Mouse (Mus musculus) intestine, postnatal 0 days (tissue): Measurements from ENCODE around the gene Irx6. TPM values are rescaled to one million over a fixed set of nuclear protein-coding genes. Genes with fewer than 3 reads are reported as not detected.
A peak's percentile ranks its signal among the peaks of the same experiment; 100 is the strongest.

ENCODE experiments used
- ATAC-seq: fragments of 200-750 bp; cut with Nextera tagmentation; 2 replicates; pipeline ENCODE4 v1.8.0; 2017; ENCODE audit warnings: mild to moderate bottlenecking, moderate TSS enrichment, moderate library complexity
- H3K27ac ChIP-seq: fragments of 300-500 bp; sonication (generic); 2 replicates; pipeline ENCODE4 v1.5.1; 2014; ENCODE audit warnings: mild to moderate bottlenecking, low read depth, low read length, moderate library complexity
- H3K27me3 ChIP-seq: fragments of 300-500 bp; sonication (generic); replicated peaks from 2 replicates; pipeline ENCODE4 v1.6.1; 2014; ENCODE audit warnings: low read length, mixed read lengths; ENCODE audit not compliant: control insufficient read depth, insufficient read depth
- H3K36me3 ChIP-seq: fragments of 300-500 bp; sonication (generic); 2 replicates; pipeline ENCODE4 v1.6.1; 2014; ENCODE audit warnings: mild to moderate bottlenecking, moderate library complexity; ENCODE audit not compliant: control insufficient read depth, insufficient read depth
- H3K4me1 ChIP-seq: fragments of 300-500 bp; sonication (generic); replicated peaks from 2 replicates; pipeline ENCODE4 v1.6.1; 2014; ENCODE audit warnings: antibody characterized with exemption, low read length, mixed read lengths; ENCODE audit not compliant: control insufficient read depth, insufficient read depth
- H3K4me2 ChIP-seq: fragments of 300-500 bp; sonication (generic); replicated peaks from 2 replicates; pipeline ENCODE4 v1.6.1; 2014; ENCODE audit warnings: low read depth, mild to moderate bottlenecking, moderate library complexity
- H3K4me3 ChIP-seq: fragments of 300-500 bp; sonication (generic); 2 replicates; pipeline ENCODE4 v1.5.1; 2014; ENCODE audit warnings: low read depth, low read length
- H3K9ac ChIP-seq: fragments of 300-500 bp; sonication (generic); 2 replicates; pipeline ENCODE4 v1.6.1; 2014; ENCODE audit warnings: mild to moderate bottlenecking, low read depth, low read length
- H3K9me3 ChIP-seq: fragments of 300-500 bp; sonication (generic); 2 replicates; pipeline ENCODE4 v1.6.1; 2016; ENCODE audit warnings: mixed run types; ENCODE audit not compliant: control insufficient read depth
- CTCF ChIP-seq: sonication (generic); IDR thresholded peaks from 2 replicates; pipeline ENCODE4 v1.5.1; 2016; ENCODE audit warnings: low read depth, mild to moderate bottlenecking, control low read depth, antibody characterized with exemption, moderate library complexity
- WGBS: fragments of 180-500 bp; shearing (Covaris S2); extraction: QIAGEN DNeasy Blood & Tissue Kit; methylation state at CpG from one replicate; pipeline ENCODE4 v1.1.7; 2014; 5-methylcytosine and 5-hydroxymethylcytosine counted together
- polyA plus RNA-seq: library from polyadenylated mRNA; unstranded; fragments of >200 nt; fragmentation: Nextera tagmentation; extraction: Ambion mirVana; gene quantifications from 2 replicates; pipeline ENCODE4 v1.2.1, GENCODE M21; 2015

Irx6 gene
- polyA plus RNA-seq, 1 experiment from 2014 or later, result 0.10 TPM

GRCm38 (mm10) chr8:92670236-92670635 lies 3.9 kb upstream of the Irx6 start:
- no peak overlapping the region for H3K4me2 ChIP-seq
- H3K36me3 ChIP-seq, result no peaks in the 10 kb centered on the region
- ATAC-seq, result no peak
- no peak overlapping the region for H3K4me3 ChIP-seq
- no peak overlapping the region for H3K9ac ChIP-seq
- H3K9me3 ChIP-seq, result no peaks in the 10 kb centered on the region
- no peaks in the 10 kb centered on the region for H3K4me1 ChIP-seq
- H3K27me3 ChIP-seq, result peaks cover 35% of the 10 kb centered on the region
- TF ChIP-seq CTCF, result no peak
- 79% methylated on average over 11 of the region's 11 CpGs for WGBS
- H3K27ac ChIP-seq, result no peak overlapping the region

- Histone ChIP-seq H3K36me3 (no peaks in the 10 kb centered on the region), H3K9ac (no peak overlapping the region), H3K4me3 (no peak overlapping the region), H3K4me2 (no peak overlapping the region), H3K27me3 (peaks cover 40% of the 10 kb centered on the region), H3K4me1 (no peaks in the 10 kb centered on the region), H3K27ac (no peak overlapping the region), H3K9me3 (no peaks in the 10 kb centered on the region)
- 63% methylated on average over 12 of the region's 12 CpGs for WGBS
- no peak for TF ChIP-seq CTCF
- no peak for ATAC-seq
These were observed 3.4 kb upstream of the Irx6 start for GRCm38 (mm10) chr8:92670656-92671195.

- ATAC-seq, result no peak
- 83% methylated on average over 4 of the region's 4 CpGs for WGBS
- Histone ChIP-seq H3K9me3 (no peaks in the 10 kb centered on the region), H3K4me1 (no peaks in the 10 kb centered on the region), H3K4me3 (no peak overlapping the region), H3K27ac (no peak overlapping the region), H3K9ac (no peak overlapping the region), H3K36me3 (no peaks in the 10 kb centered on the region), H3K4me2 (no peak overlapping the region), H3K27me3 (peaks cover 51% of the 10 kb centered on the region)
- TF ChIP-seq CTCF, result no peak
These were observed 2.2 kb upstream of the Irx6 start for GRCm38 (mm10) chr8:92671892-92672291.

DNA sequence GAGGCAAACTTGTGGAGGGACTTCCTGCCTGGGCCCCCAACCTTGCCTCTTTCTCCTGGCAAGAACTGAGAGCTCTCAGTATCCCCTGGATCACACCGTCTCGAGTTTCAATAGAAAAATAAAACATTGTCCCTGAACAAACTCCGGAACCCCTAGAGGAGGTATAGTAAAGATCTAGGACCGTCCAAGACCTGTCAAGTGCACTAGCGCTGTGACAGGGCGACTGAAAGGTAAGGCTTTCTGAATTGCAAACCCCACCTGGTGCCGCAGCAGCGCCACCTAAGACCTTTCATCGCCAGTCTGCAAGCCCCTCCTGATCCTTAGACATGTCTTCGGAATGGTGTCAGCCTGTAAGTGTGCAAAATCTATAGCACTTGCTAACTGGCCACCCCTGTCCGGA lies 987 bp upstream of the Irx6 start:
- Histone ChIP-seq H3K27me3 (peaks cover 63% of the 10 kb centered on the region), H3K4me1 (no peaks in the 10 kb centered on the region), H3K4me3 (peak overlapping the region; percentile 25), H3K27ac (no peak overlapping the region), H3K9ac (no peak overlapping the region), H3K36me3 (no peaks in the 10 kb centered on the region), H3K4me2 (peak overlapping the region; percentile 56), H3K9me3 (no peaks in the 10 kb centered on the region)
- WGBS, result 4% methylated on average over 11 of the region's 11 CpGs
- ATAC-seq, result no peak
- TF ChIP-seq CTCF, result no peak

DNA sequence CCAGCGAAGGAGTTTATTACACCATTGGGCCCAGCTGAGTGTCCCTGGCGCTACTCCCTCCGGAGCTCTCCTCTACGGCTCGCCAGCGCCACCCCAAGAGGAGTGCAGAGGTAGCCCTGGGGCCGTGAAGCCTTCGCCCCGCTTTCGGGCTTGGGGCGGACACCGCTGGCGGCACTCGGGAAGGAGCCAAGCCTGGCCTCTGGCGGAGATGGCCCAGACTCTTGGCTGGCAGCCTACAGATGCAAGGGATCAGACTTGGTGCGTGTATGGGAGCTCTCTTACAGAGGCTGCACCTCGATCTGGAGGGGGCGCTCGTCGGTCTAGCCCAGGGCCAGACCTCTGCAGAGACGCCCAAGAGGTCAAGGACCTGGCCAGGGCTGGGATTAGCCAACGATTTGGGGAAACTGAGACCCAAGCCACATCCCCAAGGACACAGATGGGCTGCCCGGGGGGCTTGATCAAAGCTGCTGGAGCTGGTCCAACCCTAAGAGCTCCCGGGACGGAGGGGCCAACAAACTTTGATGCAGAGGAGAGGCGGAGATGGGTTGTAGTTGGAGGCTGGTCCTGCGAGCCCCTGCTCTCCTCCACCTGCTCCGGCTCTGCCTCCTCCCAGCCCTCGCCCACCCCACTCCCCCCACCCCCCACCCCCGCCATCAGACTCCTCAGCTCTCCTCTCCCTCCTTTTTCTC lies 389 bp upstream of the Irx6 start:
- Histone ChIP-seq H3K27ac (no peak overlapping the region), H3K9ac (no peak overlapping the region), H3K9me3 (no peaks in the 10 kb centered on the region), H3K4me3 (peak overlapping the region; percentile 25), H3K4me2 (peak overlapping the region; percentile 56), H3K27me3 (peaks cover 69% of the 10 kb centered on the region), H3K36me3 (no peaks in the 10 kb centered on the region), H3K4me1 (no peaks in the 10 kb centered on the region)
- WGBS, result under 1% methylated on average over 28 of the region's 30 CpGs
- ATAC-seq, result peak; percentile 43; the same call in 1 of the 2 replicates
- peak; percentile 58 for TF ChIP-seq CTCF

DNA sequence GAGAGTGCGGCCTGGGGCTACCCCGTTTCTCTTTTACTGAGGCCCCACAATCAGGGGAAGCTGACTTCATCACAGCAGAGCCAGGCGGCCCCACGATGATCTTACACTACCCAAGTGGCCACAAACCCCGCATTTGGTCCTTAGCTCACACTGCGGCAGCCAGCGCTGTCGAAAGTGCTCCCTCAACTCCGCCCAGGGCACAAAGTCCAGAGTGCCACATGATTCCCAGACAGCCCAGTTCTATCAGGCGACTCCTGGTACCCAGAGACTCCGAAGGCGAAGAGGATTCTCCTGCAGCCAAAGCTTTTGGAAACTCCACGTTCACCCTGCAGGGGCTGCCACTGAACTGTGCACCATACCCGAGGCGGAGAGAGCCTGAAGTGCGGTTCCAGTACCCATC lies 4.3 kb downstream of the Irx6 start:
- ATAC-seq, result peak; percentile 52; the same call in 1 of the 2 replicates
- Histone ChIP-seq H3K27ac (no peak overlapping the region), H3K9ac (no peak overlapping the region), H3K4me1 (no peaks in the 10 kb centered on the region), H3K4me3 (no peak overlapping the region), H3K36me3 (no peaks in the 10 kb centered on the region), H3K9me3 (no peaks in the 10 kb centered on the region), H3K4me2 (no peak overlapping the region), H3K27me3 (peaks cover 68% of the 10 kb centered on the region)
- no peak for TF ChIP-seq CTCF
- WGBS, result 7% methylated on average over 16 of the region's 16 CpGs
